Mouse (Mus musculus) heart, postnatal 0 days (tissue): Measurements from ENCODE around the gene 4930562C15Rik. TPM values are rescaled to one million over a fixed set of nuclear protein-coding genes. Genes with fewer than 3 reads are reported as not detected.
A peak's percentile ranks its signal among the peaks of the same experiment; 100 is the strongest.

ENCODE experiments used
- ATAC-seq: fragments of 200-750 bp; cut with Nextera tagmentation; 2 replicates; pipeline ENCODE4 v1.8.0; 2017; ENCODE audit warnings: low read depth, moderate number of reproducible peaks, moderate library complexity; ENCODE audit not compliant: insufficient read depth
- DNase-seq: peaks from one replicate; pipeline ENCODE4 v3.0.0-alpha.2; 2016; ENCODE audit warnings: low spot score
- H3K27ac ChIP-seq: fragments of 300-500 bp; sonication (generic); 2 replicates; pipeline ENCODE4 v1.5.1; 2014; ENCODE audit warnings: low read depth, mild to moderate bottlenecking
- H3K27me3 ChIP-seq: fragments of 300-500 bp; sonication (generic); 2 replicates; pipeline ENCODE4 v1.6.1; 2014; ENCODE audit warnings: low read length, mixed read lengths; ENCODE audit not compliant: control insufficient read depth, insufficient read depth
- H3K36me3 ChIP-seq: fragments of 300-500 bp; sonication (generic); replicated peaks from 2 replicates; pipeline ENCODE4 v1.6.1; 2014; ENCODE audit warnings: low read length, mixed read lengths; ENCODE audit not compliant: control insufficient read depth, insufficient read depth
- H3K4me1 ChIP-seq: fragments of 300-500 bp; sonication (generic); 2 replicates; pipeline ENCODE4 v1.6.1; 2014; ENCODE audit warnings: antibody characterized with exemption; ENCODE audit not compliant: control insufficient read depth, insufficient read depth
- H3K4me2 ChIP-seq: fragments of 300-500 bp; sonication (generic); 2 replicates; pipeline ENCODE4 v1.6.1; 2014; ENCODE audit warnings: low read depth, mild to moderate bottlenecking, low read length, moderate library complexity
- H3K4me3 ChIP-seq: fragments of 300-500 bp; sonication (generic); 2 replicates; pipeline ENCODE4 v1.5.1; 2014; ENCODE audit warnings: low read depth, low read length
- H3K9ac ChIP-seq: fragments of 300-500 bp; sonication (generic); replicated peaks from 2 replicates; pipeline ENCODE4 v1.6.1; 2014; ENCODE audit warnings: low read depth, low read length, mixed read lengths
- H3K9me3 ChIP-seq: fragments of 300-500 bp; sonication (generic); replicated peaks from 2 replicates; pipeline ENCODE4 v1.6.1; 2016; ENCODE audit warnings: low read length; ENCODE audit not compliant: control insufficient read depth
- CTCF ChIP-seq: IDR thresholded peaks from 2 replicates; pipeline ENCODE4 v1.5.1; 2016; ENCODE audit warnings: antibody characterized with exemption, control low read depth, low read depth
- EP300 ChIP-seq: IDR thresholded peaks from 2 replicates; pipeline ENCODE4 v1.6.1; 2016; ENCODE audit warnings: antibody characterized with exemption, low read depth
- WGBS: fragments of 180-500 bp; shearing (Covaris S2); extraction: QIAGEN DNeasy Blood & Tissue Kit; methylation state at CpG from one replicate; pipeline ENCODE4 v1.1.7; 2014; 5-methylcytosine and 5-hydroxymethylcytosine counted together
- polyA plus RNA-seq: library from polyadenylated mRNA; unstranded; fragments of >200 nt; fragmentation: Nextera tagmentation; extraction: Ambion mirVana; gene quantifications from 2 replicates; pipeline ENCODE4 v1.2.1, GENCODE M21; 2015
- total RNA-seq: library from RNA; depleted of rRNA; stranded (reverse); fragments of >200 nt; gene quantifications from 2 replicates; pipeline ENCODE4 v1.2.3, GENCODE M21; 2014; ENCODE audit warnings: low replicate concordance

Gene 4930562C15Rik
- total and polyA plus RNA-seq, 2 experiments from 2014 or later = 0.12 TPM; not detected in 1

GRCm38 (mm10) chr16:4896249-4897027, 61.2 kb downstream of the 4930562C15Rik start:
- peak overlapping the region; percentile 61 for H3K27ac ChIP-seq
- peak; percentile 79 for ATAC-seq
- no peaks in the 10 kb centered on the region for H3K36me3 ChIP-seq
- no peaks in the 10 kb centered on the region for H3K9me3 ChIP-seq
- DNase-seq = no peak
- 0 out of 2 replicates have a peak overlapping the region, but pooled peaks have one; percentile 1 for H3K9ac ChIP-seq
- 12% methylated on average over 5 of the region's 5 CpGs for WGBS
- no peaks in the 10 kb centered on the region for H3K27me3 ChIP-seq
- H3K4me3 ChIP-seq = no peak overlapping the region
- peak overlapping the region; percentile 23; the same call in 1 of the 2 replicates for H3K4me2 ChIP-seq
- H3K4me1 ChIP-seq = peaks cover 38% of the 10 kb centered on the region
- no peak for TF ChIP-seq CTCF
- peak; percentile 49; the same call in 1 of the 2 replicates for TF ChIP-seq EP300

- DNase-seq (no peak), ATAC-seq (peak; percentile 35; the same call in 1 of the 2 replicates)
- TF ChIP-seq EP300 = no peak
- peak; percentile 16 for TF ChIP-seq CTCF
- H3K27me3 ChIP-seq = no peaks in the 10 kb centered on the region
- H3K9ac ChIP-seq = 0 out of 2 replicates have a peak overlapping the region, but pooled peaks have one; percentile 1
- peak overlapping the region; percentile 61 for H3K27ac ChIP-seq
- H3K4me2 ChIP-seq = no peak overlapping the region
- H3K9me3 ChIP-seq = no peaks in the 10 kb centered on the region
- no peaks in the 10 kb centered on the region for H3K36me3 ChIP-seq
- H3K4me1 ChIP-seq = peaks cover 34% of the 10 kb centered on the region
- H3K4me3 ChIP-seq = no peak overlapping the region
- 41% methylated on average over 7 of the region's 7 CpGs for WGBS
These were observed 62.0 kb downstream of the 4930562C15Rik start for GRCm38 (mm10) chr16:4897146-4897730.

- peaks cover 34% of the 10 kb centered on the region for H3K4me1 ChIP-seq
- H3K4me2 ChIP-seq = no peak overlapping the region
- DNase-seq (no peak), ATAC-seq (no peak)
- no peaks in the 10 kb centered on the region for H3K27me3 ChIP-seq
- no peak overlapping the region for H3K27ac ChIP-seq
- no peak for TF ChIP-seq CTCF
- TF ChIP-seq EP300 = no peak
- no peaks in the 10 kb centered on the region for H3K36me3 ChIP-seq
- H3K4me3 ChIP-seq = no peak overlapping the region
- H3K9me3 ChIP-seq = no peaks in the 10 kb centered on the region
- H3K9ac ChIP-seq = no peak overlapping the region
- 90% methylated on average over 6 of the region's 6 CpGs for WGBS
These were observed 63.7 kb downstream of the 4930562C15Rik start for GRCm38 (mm10) chr16:4898881-4899280.

GRCm38 (mm10) chr16:4899711-4900110, 64.5 kb downstream of the 4930562C15Rik start:
- Histone ChIP-seq H3K36me3 (no peaks in the 10 kb centered on the region), H3K27ac (peak overlapping the region; percentile 55), H3K27me3 (no peaks in the 10 kb centered on the region), H3K4me3 (no peak overlapping the region), H3K4me2 (no peak overlapping the region), H3K9me3 (no peaks in the 10 kb centered on the region), H3K4me1 (peaks cover 28% of the 10 kb centered on the region), H3K9ac (no peak overlapping the region)
- DNase-seq = no peak
- TF ChIP-seq CTCF = no peak
- TF ChIP-seq EP300 = no peak
- 49% methylated on average over 2 of the region's 2 CpGs for WGBS
- no peak for ATAC-seq

GRCm38 (mm10) chr16:4901167-4901566, 66.0 kb downstream of the 4930562C15Rik start:
- peaks cover 19% of the 10 kb centered on the region for H3K4me1 ChIP-seq
- 57% methylated on average over 7 of the region's 7 CpGs for WGBS

More at GRCm38 (mm10) chr16:4901167-4901566, 66.0 kb downstream of the 4930562C15Rik start:
- H3K36me3 ChIP-seq = no peaks in the 10 kb centered on the region
- TF ChIP-seq CTCF = no peak
- TF ChIP-seq EP300 = no peak
- H3K27me3 ChIP-seq = no peaks in the 10 kb centered on the region
- no peaks in the 10 kb centered on the region for H3K9me3 ChIP-seq
- H3K4me2 ChIP-seq = no peak overlapping the region
- no peak overlapping the region for H3K27ac ChIP-seq
- no peak overlapping the region for H3K9ac ChIP-seq
- DNase-seq = no peak
- no peak overlapping the region for H3K4me3 ChIP-seq
- no peak for ATAC-seq
